Mouse (Mus musculus) embryonic facial prominence, embryonic 15.5 days (tissue): Measurements from ENCODE around the gene Zfp804b. TPM values are rescaled to one million over a fixed set of nuclear protein-coding genes. Genes with fewer than 3 reads are reported as not detected.
"Not testable (repeated sequence)": the region's sequence is repeated elsewhere in the genome, so short reads cannot be mapped to it uniquely, and the experiment has no call there.

Experiments
- ATAC-seq: fragments of 200-750 bp; cut with Nextera tagmentation; 2 replicates; pipeline ENCODE4 v1.8.0; 2017; ENCODE audit warnings: low read depth, moderate TSS enrichment; ENCODE audit not compliant: insufficient number of reproducible peaks, low FRiP score, low TSS enrichment
- H3K27ac ChIP-seq: fragments of 300-500 bp; sonication (generic); replicated peaks from 2 replicates; pipeline ENCODE4 v1.5.1; 2015; ENCODE audit warnings: mild to moderate bottlenecking, inconsistent platforms
- H3K27me3 ChIP-seq: fragments of 300-500 bp; sonication (generic); 2 replicates; pipeline ENCODE4 v1.6.1; 2015; ENCODE audit warnings: inconsistent platforms
- H3K36me3 ChIP-seq: fragments of 300-500 bp; sonication (generic); 2 replicates; pipeline ENCODE4 v1.6.1; 2015; ENCODE audit warnings: mild to moderate bottlenecking, inconsistent platforms
- H3K4me1 ChIP-seq: fragments of 300-500 bp; sonication (generic); 2 replicates; pipeline ENCODE4 v1.6.1; 2015; ENCODE audit warnings: inconsistent platforms
- H3K4me2 ChIP-seq: fragments of 300-500 bp; sonication (generic); replicated peaks from 2 replicates; pipeline ENCODE4 v1.6.1; 2015; ENCODE audit warnings: mild to moderate bottlenecking, inconsistent platforms
- H3K4me3 ChIP-seq: fragments of 300-500 bp; sonication (generic); replicated peaks from 2 replicates; pipeline ENCODE4 v1.5.1; 2015; ENCODE audit warnings: mild to moderate bottlenecking, inconsistent platforms
- H3K9ac ChIP-seq: fragments of 300-500 bp; sonication (generic); 2 replicates; pipeline ENCODE4 v1.6.1; 2015; ENCODE audit warnings: inconsistent platforms
- H3K9me3 ChIP-seq: fragments of 300-500 bp; sonication (generic); replicated peaks from 2 replicates; pipeline ENCODE4 v1.6.1; 2016; ENCODE audit warnings: inconsistent platforms
- WGBS: fragments of 180-500 bp; shearing (Covaris S2); methylation state at CpG from one replicate; pipeline ENCODE4 v1.1.7; 2015; 5-methylcytosine and 5-hydroxymethylcytosine counted together
- polyA plus RNA-seq: library from polyadenylated mRNA; unstranded; fragments of >200 nt; fragmentation: Nextera tagmentation; extraction: Ambion mirVana; gene quantifications from 2 replicates; pipeline ENCODE4 v1.2.1, GENCODE M21; 2015

Zfp804b gene
- 0.37 and 0.39 TPM in 2 replicates for polyA plus RNA-seq

DNA sequence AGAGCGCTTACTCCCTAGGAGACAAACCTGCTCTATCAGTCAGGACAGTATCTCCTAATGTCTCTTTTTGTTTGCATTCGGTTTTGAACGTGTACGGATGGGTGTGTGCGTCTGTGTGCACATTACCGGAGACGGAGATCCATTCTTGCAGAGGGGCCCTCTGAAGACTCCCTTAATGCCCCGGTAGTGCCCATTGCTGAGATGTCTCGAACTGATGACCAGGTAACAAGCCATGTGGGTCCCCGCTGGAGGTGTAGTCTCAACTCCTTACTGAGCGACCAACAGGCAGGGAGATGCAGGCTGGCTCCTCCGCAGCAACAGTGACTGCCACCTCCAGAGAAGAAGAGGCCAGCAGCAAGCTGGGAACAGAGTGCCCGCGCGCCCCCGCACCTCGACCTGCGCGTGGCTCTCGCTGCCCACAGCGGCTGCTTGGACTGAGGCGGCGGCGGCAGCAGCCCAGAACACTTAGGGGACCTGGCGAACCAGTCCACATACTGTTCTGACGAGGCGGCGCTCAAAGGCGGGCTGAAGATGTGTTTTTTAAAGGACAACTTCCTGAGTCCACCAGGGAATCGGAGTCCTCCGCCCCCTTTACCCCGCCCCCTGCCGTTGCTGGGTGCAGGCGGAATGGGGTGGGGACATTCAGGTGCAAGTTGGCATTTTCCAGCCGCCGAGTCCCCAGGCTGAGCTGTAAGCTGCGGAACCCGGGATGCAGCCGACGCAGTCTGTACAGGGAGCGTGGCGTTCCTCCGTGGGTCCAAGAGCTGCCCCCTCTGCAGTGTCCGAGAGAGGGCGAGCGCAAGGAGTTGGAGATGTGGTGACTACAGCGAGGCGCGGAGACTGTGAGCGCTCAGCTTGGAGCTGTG is at the start of gene Zfp804b:
Gene Zfp804b, minus strand, starts transcription at position 612 of the 866 bp plus-strand sequence.
- Histone ChIP-seq H3K27ac (no peak within 1 kb of the TSS), H3K9me3 (no peaks in the 10 kb centered on the region), H3K27me3 (no peaks in the 10 kb centered on the region), H3K4me2 (peak within 1 kb of the TSS; percentile 95), H3K9ac (peak within 1 kb of the TSS; percentile 24), H3K4me3 (peak within 1 kb of the TSS; percentile 54), H3K4me1 (peaks cover 6% of the 10 kb centered on the region; the same call in 1 of the 2 replicates), H3K36me3 (no peaks in the 10 kb centered on the region)
- under 1% methylated on average over 50 of the region's 50 CpGs for WGBS
- ATAC-seq = peak; percentile 73

DNA sequence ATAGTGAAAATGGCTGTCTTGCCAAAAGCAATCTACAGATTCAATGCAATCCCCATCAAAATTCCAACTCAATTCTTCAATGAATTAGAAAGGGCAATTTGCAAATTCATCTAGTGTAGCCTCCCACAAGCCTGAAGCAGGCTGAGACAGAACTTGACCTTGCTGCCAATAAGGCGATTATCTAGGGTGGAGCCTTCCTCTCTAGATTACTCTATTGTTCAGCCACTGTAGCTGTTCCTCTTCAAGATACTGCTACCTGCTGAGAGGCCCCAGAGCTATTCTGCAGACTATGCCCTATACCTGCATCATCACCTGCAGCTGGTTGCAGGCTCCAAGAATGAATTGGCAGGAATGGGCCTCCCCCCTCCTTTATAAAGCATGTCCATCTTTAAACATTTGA is 20.1 kb upstream of the Zfp804b start:
- ATAC-seq = not testable (repeated sequence)

DNA sequence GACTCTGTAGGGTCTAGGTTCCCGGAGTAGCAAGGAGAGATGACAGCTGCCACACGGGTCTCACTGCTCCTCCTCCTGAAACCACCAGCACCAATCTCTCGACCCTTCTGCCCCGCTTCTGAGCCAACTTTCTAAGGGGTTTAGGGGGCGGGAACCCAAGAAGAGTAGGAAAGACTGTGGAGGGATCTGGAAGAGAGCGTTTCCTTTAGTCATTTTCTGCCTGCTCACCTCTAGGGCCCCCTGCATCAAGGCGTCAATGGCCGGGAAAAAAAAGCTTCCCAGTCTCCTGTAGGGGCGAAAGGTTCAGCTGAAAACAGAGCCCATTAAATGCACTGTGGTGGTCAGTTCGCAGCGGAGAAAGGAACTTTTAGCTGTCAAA is 444 bp upstream of the Zfp804b start:
- no peak for ATAC-seq
- Histone ChIP-seq H3K4me3 (peak overlapping the region; percentile 54), H3K4me2 (peak overlapping the region; percentile 95), H3K4me1 (peaks cover 6% of the 10 kb centered on the region; the same call in 1 of the 2 replicates), H3K36me3 (no peaks in the 10 kb centered on the region), H3K27ac (no peak overlapping the region), H3K9ac (peak overlapping the region; percentile 24), H3K27me3 (no peaks in the 10 kb centered on the region), H3K9me3 (no peaks in the 10 kb centered on the region)
- WGBS = 1% methylated on average over 11 of the region's 11 CpGs

More for the DNA sequence above, 20.1 kb upstream of the Zfp804b start:
- H3K27ac ChIP-seq, H3K36me3 ChIP-seq, H3K27me3 ChIP-seq, H3K9me3 ChIP-seq, H3K4me3 ChIP-seq, H3K4me1 ChIP-seq, H3K9ac ChIP-seq, H3K4me2 ChIP-seq: not testable (repeated sequence)
- 92% methylated on average over 1 of the region's 1 CpGs for WGBS

DNA sequence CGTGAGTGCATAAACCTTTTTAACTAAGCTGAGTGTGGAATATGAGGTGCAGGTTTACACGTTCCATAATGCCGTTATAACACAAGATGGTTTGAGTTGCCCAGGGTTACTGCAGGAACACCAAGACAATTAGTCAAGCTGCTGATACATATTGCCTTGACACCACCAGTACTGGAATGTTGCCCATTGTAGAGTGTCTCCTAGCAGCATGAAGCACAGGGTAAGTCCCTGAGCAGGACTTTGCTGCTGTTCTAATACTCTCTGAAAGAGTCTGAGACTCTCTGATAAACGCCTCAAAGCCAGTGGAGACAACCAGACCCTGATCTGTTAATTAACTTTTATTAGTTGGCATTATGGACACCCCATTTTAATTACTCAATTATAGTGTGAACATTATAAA is 19.0 kb downstream of the Zfp804b start:
- H3K4me1 ChIP-seq = no peaks in the 10 kb centered on the region
- WGBS = 79% methylated on average over 4 of the region's 4 CpGs
- no peak for ATAC-seq
- no peak overlapping the region for H3K9ac ChIP-seq
- H3K4me2 ChIP-seq = no peak overlapping the region
- no peak overlapping the region for H3K27ac ChIP-seq
- H3K36me3 ChIP-seq = no peaks in the 10 kb centered on the region
- no peaks in the 10 kb centered on the region for H3K9me3 ChIP-seq
- no peak overlapping the region for H3K4me3 ChIP-seq
- H3K27me3 ChIP-seq = no peaks in the 10 kb centered on the region

DNA sequence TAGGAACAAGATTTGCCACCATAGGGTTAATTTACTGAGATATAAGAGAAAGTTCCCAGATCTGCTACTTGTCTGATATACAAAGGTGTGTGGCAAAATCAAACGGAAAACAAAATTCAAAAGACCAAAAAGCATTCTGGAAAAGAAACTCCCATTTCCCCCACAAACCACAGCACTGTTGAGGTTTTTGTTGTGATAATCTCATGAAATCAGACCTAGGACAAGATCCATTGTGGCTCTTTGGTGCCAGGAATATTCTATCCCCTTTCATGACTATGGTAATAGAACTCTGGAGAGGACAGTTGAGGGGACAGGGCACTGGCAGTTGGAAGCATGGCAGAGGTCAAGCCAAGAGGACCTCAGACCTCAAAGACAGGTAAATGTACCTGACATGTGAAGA is 40.7 kb downstream of the Zfp804b start, which contains the start of gene Tex47:
Gene Tex47, plus strand, starts transcription at position 301 of the 400 bp plus-strand sequence.
- no peaks in the 10 kb centered on the region for H3K36me3 ChIP-seq
- no peak within 1 kb of the TSS for H3K4me3 ChIP-seq
- H3K27ac ChIP-seq = no peak within 1 kb of the TSS
- no peaks in the 10 kb centered on the region for H3K9me3 ChIP-seq
- H3K4me2 ChIP-seq = no peak within 1 kb of the TSS
- no peaks in the 10 kb centered on the region for H3K4me1 ChIP-seq
- no peak for ATAC-seq
- no peak within 1 kb of the TSS for H3K9ac ChIP-seq
- no peaks in the 10 kb centered on the region for H3K27me3 ChIP-seq
- WGBS = 67% methylated on average over 1 of the region's 1 CpGs

DNA sequence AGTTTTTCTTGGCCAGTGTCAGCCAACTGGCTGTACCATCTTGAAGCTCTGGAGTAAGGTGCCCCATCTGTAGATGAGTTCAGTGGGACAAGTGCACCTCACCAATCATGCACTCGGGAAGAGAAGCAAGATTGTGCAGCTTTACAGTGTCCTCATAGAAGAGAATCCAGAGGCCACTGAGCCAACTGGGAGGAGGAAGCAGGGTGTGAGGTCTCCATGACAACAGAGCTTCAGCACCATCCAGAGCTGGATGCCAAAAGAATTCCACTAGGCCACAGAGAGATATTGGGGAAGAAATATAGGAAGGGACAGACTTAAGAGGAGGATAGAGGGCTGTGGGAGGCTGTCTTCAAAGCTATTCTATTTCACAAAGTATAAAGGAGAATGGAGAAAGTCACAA is 41.6 kb downstream of the Zfp804b start:
- Histone ChIP-seq H3K27ac (no peak overlapping the region), H3K4me2 (no peak overlapping the region), H3K36me3 (no peaks in the 10 kb centered on the region), H3K9me3 (no peaks in the 10 kb centered on the region), H3K27me3 (no peaks in the 10 kb centered on the region), H3K4me1 (no peaks in the 10 kb centered on the region), H3K9ac (no peak overlapping the region), H3K4me3 (no peak overlapping the region)
- 71% methylated on average over 1 of the region's 1 CpGs for WGBS
- no peak for ATAC-seq

DNA sequence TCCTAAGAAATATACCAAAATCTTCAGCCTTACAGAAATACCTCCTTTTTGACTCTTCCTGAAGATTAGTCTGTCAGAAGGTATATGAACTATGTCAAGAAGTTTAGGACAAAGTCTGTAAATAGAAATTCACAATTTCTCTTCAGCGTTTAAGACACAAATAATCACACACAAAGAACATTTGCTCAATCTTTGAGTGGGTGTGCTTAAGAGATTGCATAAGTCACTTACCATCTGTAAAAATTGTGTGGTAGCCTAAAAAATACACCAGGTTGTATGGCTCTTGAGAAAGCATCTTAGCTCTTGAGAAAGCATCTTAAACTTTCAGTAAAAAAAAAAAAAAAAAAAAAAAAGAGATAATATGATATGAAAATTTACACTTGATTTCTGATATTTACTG is 60.2 kb downstream of the Zfp804b start:
- no peak overlapping the region for H3K4me3 ChIP-seq
- H3K9ac ChIP-seq = no peak overlapping the region
- no peak overlapping the region for H3K27ac ChIP-seq
- no peak overlapping the region for H3K4me2 ChIP-seq
- H3K27me3 ChIP-seq = no peaks in the 10 kb centered on the region
- ATAC-seq = no peak
- H3K36me3 ChIP-seq = no peaks in the 10 kb centered on the region
- WGBS = 93% methylated on average over 1 of the region's 1 CpGs
- no peaks in the 10 kb centered on the region for H3K4me1 ChIP-seq
- no peaks in the 10 kb centered on the region for H3K9me3 ChIP-seq

DNA sequence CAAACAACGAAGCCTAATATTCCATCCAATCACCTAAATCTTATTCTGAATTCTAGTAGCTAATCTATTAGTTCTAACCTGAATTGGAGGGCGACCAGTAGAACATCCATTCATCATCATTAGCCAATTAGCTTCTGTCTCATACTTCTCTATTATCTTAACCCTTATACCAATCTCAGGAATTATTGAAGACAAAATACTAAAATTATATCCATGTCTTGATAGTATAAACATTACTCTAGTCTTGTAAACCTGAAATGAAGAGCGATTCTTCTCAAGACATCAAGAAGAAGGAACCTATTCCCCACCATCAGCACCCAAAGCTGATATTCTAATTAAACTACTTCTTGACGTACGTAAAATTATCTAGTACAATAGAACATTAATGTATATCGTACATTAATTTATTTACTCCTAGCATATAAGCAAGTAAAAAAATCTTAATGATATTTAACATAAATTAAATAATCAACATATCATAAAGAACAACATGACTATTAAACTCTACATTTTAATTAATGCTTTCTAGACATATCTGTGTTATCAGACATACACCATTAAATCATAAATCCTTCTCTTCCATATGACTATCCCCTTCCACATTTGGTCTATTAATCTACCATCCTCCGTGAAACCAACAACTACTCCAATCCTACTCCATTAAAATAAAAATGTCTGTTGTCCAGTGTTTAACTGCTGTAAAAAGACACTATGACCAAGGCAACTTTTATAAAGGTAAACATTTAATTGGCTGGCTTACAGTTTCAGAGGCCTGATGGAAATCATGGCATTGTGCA is 67.7 kb downstream of the Zfp804b start:
- WGBS = 87% methylated on average over 7 of the region's 7 CpGs
- Histone ChIP-seq H3K4me1 (no peaks in the 10 kb centered on the region), H3K9ac (no peak overlapping the region), H3K27ac (no peak overlapping the region), H3K27me3 (no peaks in the 10 kb centered on the region), H3K4me2 (no peak overlapping the region), H3K36me3 (no peaks in the 10 kb centered on the region), H3K4me3 (no peak overlapping the region), H3K9me3 (no peaks in the 10 kb centered on the region)
- ATAC-seq = no peak

DNA sequence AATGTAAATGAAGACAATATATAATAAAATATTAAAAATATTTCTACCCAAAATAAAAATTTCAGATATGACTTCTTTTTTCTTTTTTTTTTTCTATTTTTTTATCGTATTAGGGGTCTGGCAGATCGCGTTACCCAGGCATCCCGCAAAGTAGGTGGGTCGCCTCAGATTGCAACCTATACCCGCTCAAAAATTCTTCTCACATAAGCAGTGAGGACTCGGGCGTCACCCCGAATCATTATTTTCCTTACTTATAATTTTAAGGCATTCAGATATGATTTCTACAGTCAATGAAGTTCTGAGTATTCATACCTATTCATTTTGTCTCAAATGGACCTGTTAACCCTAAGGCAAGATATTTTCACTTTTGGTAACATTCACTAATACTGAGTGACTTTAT is 167.0 kb downstream of the Zfp804b start:
- Histone ChIP-seq H3K27ac (no peak overlapping the region), H3K9ac (no peak overlapping the region), H3K36me3 (no peaks in the 10 kb centered on the region), H3K4me3 (no peak overlapping the region), H3K27me3 (no peaks in the 10 kb centered on the region), H3K4me2 (no peak overlapping the region), H3K9me3 (no peaks in the 10 kb centered on the region), H3K4me1 (no peaks in the 10 kb centered on the region)
- ATAC-seq = no peak
- WGBS = 92% methylated on average over 9 of the region's 9 CpGs

DNA sequence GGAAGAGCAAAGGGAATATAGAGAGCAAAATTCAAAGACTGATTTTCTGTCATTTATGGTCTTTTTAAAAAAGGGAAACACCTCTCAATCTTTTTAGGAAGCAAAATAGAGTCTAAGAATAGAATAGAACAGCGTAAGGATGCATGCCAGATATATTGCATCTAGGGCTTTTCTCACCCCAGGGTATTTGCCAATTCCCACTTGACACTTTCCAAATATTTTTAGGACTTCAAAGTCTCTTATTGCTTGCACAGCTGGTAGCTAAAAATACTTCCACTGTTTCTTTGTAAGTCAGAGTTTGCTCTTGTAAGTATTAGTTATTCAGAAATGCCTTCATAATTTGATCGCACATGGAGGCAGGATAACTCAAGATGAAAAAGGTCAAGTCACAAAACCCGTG is 204.9 kb downstream of the Zfp804b start:
- Histone ChIP-seq H3K9ac (no peak overlapping the region), H3K4me2 (no peak overlapping the region), H3K4me3 (no peak overlapping the region), H3K4me1 (no peaks in the 10 kb centered on the region), H3K27ac (no peak overlapping the region), H3K9me3 (no peaks in the 10 kb centered on the region), H3K36me3 (no peaks in the 10 kb centered on the region), H3K27me3 (no peaks in the 10 kb centered on the region)
- WGBS = 63% methylated on average over 3 of the region's 3 CpGs
- no peak for ATAC-seq

DNA sequence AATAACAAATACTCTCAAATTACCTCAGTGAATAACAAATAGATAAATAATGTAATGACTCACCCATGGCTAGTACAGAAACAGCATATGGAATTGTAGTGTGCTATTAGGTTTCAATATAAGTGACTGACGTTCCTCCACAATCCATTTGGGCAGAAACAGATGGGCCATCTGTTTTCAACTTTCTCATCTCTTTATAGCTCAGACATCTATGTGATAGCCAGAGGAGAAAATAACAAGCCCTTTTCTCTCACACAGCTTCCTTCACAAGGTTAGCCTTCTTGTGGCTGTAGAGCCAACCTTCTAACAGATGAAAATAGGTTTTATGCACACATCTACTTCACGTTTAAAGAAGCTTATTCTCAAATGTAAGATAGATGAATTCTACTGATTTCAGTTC is 242.2 kb downstream of the Zfp804b start:
- no peak overlapping the region for H3K4me3 ChIP-seq
- H3K4me1 ChIP-seq = no peaks in the 10 kb centered on the region
- H3K36me3 ChIP-seq = no peaks in the 10 kb centered on the region
- no peak overlapping the region for H3K9ac ChIP-seq
- ATAC-seq = no peak
- WGBS = 23% methylated on average over 2 of the region's 2 CpGs
- H3K9me3 ChIP-seq = no peaks in the 10 kb centered on the region
- no peak overlapping the region for H3K27ac ChIP-seq
- no peak overlapping the region for H3K4me2 ChIP-seq
- H3K27me3 ChIP-seq = no peaks in the 10 kb centered on the region
